Mouse (Mus musculus): ENCODE data around the gene Brd2.

- TF ChIP-seq GATA1 (IDR thresholded peaks at IDR 0.05; ENCODE audit: borderline replicate concordance, low read length): no peak
- TF ChIP-seq FLI1 (IDR thresholded peaks at IDR 0.05; ENCODE audit: low read length): no peak
These were observed 21.0 kb upstream of the Brd2 start for GRCm38 (mm10) chr17:34143461-34143860.
